Mouse (Mus musculus) mesoderm, embryonic 11.5 days (tissue): ENCODE data around the gene Bglap3.
"Not testable (repeated sequence)": the region's sequence is repeated elsewhere in the genome, so short reads cannot be mapped to it uniquely, and the experiment has no call there.

Experiments
- DNase-seq: peaks from one replicate; pipeline ENCODE4 v3.0.0-alpha.2; 2012; ENCODE audit warnings: low read depth, low spot score

The Bglap3 gene

GRCm38 (mm10) chr3:88372643-88373042, at the start of gene Bglap3:
Bglap3 (minus strand) TSS chr3:88372743.
- DNase-seq, result not testable (repeated sequence)

GRCm38 (mm10) chr3:88422020-88422720, 49.6 kb upstream of the Bglap3 start:
- no peak for DNase-seq

GRCm38 (mm10) chr3:88420771-88421170, 48.2 kb upstream of the Bglap3 start:
- DNase-seq, result no peak

GRCm38 (mm10) chr3:88418016-88418415, 45.5 kb upstream of the Bglap3 start:
- no peak for DNase-seq

GRCm38 (mm10) chr3:88415668-88416067, 43.1 kb upstream of the Bglap3 start:
- DNase-seq, result no peak

GRCm38 (mm10) chr3:88412636-88413035, 40.1 kb upstream of the Bglap3 start:
- DNase-seq, result no peak

GRCm38 (mm10) chr3:88411681-88412080, 39.1 kb upstream of the Bglap3 start:
- no peak for DNase-seq

- DNase-seq, result no peak
Measured at GRCm38 (mm10) chr3:88410645-88411031, 38.1 kb upstream of the Bglap3 start.

- peak; percentile 94 for DNase-seq
Measured at GRCm38 (mm10) chr3:88409741-88410644, 37.5 kb upstream of the Bglap3 start, which contains the start of gene Pmf1. Pmf1 (minus strand) TSS chr3:88410331.

GRCm38 (mm10) chr3:88408953-88409352, 36.4 kb upstream of the Bglap3 start:
- DNase-seq, result no peak

- no peak for DNase-seq
Measured at GRCm38 (mm10) chr3:88407529-88407928, 35.0 kb upstream of the Bglap3 start.

- DNase-seq, result peak; percentile 92
Measured at GRCm38 (mm10) chr3:88407090-88407489, 34.5 kb upstream of the Bglap3 start.

GRCm38 (mm10) chr3:88403522-88404230, 31.1 kb upstream of the Bglap3 start:
- DNase-seq, result no peak

- no peak for DNase-seq
Measured at GRCm38 (mm10) chr3:88398666-88399065, 26.1 kb upstream of the Bglap3 start.

GRCm38 (mm10) chr3:88395742-88396141, 23.2 kb upstream of the Bglap3 start:
- no peak for DNase-seq

- DNase-seq, result no peak
Measured at GRCm38 (mm10) chr3:88395288-88395687, 22.7 kb upstream of the Bglap3 start.

- no peak for DNase-seq
Measured at GRCm38 (mm10) chr3:88393776-88394375, 21.3 kb upstream of the Bglap3 start.

- no peak for DNase-seq
Measured at GRCm38 (mm10) chr3:88384364-88384763, 11.8 kb upstream of the Bglap3 start, which contains the start of gene Bglap. Bglap (minus strand) TSS chr3:88384464.

GRCm38 (mm10) chr3:88382383-88382782, 9.8 kb upstream of the Bglap3 start:
- not testable (repeated sequence) for DNase-seq

- not testable (repeated sequence) for DNase-seq
Measured at GRCm38 (mm10) chr3:88381389-88382315, 9.1 kb upstream of the Bglap3 start.
